Mouse (Mus musculus): ENCODE measurements at regions not wholly inside any gene's neighbourhood (a gene's known extent, or its start where the extent isn't known, plus 50 kb on each side); places are given as distances from the start of the nearest gene placed in this dataset.
A peak's percentile ranks its signal among the peaks of the same experiment; 100 is the strongest.
"Not testable (repeated sequence)": the region's sequence is repeated elsewhere in the genome, so short reads cannot be mapped to it uniquely, and the experiment has no call there.

- DNase-seq = peak in 1 of 2 experiments; percentile 39
Measured at GRCm38 (mm10) chr12:18207941-18208340, 306.4 kb upstream of the 5730507C01Rik start.

GRCm38 (mm10) chr12:18216432-18216926 is 297.8 kb upstream of the 5730507C01Rik start:
- DNase-seq = not testable (repeated sequence)

GRCm38 (mm10) chr12:18224516-18224915 is 289.8 kb upstream of the 5730507C01Rik start:
- no peak for DNase-seq

GRCm38 (mm10) chr12:18226691-18227090 is 287.6 kb upstream of the 5730507C01Rik start:
- no peak for DNase-seq

- not testable (repeated sequence) for DNase-seq
Measured at GRCm38 (mm10) chr12:18231896-18232295, 282.4 kb upstream of the 5730507C01Rik start.

- not testable (repeated sequence) for DNase-seq
Measured at GRCm38 (mm10) chr12:18236330-18236729, 278.0 kb upstream of the 5730507C01Rik start.

DNA sequence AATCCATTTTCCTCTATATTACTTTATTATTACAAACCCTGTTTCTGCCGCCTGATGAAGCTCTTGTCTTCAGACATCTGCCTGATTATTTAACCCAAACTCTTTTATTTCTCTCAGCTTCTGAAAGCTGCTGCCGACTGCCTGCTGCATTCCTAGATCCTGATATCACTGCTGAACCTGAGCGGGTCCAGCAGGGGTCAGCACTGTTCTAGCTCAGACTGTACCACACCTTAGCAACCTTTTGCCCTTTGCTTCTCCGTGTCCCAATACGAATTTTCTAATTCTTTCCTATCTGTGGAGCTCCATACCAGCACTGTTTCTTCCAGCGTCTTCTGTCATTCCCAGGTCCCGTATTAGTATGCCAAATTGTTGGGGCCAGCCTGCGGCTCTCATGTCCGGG is 276.8 kb upstream of the 5730507C01Rik start:
- no peak for DNase-seq

Measured in kidney, postnatal 25 days (tissue).